Mouse (Mus musculus): ENCODE measurements around the gene Nxph4. TPM values are rescaled to one million over a fixed set of nuclear protein-coding genes. Genes with fewer than 3 reads are reported as not detected.

The Nxph4 gene
- polyA plus RNA-seq, 1 experiment from 2014 or later: 23.6 TPM

DNA sequence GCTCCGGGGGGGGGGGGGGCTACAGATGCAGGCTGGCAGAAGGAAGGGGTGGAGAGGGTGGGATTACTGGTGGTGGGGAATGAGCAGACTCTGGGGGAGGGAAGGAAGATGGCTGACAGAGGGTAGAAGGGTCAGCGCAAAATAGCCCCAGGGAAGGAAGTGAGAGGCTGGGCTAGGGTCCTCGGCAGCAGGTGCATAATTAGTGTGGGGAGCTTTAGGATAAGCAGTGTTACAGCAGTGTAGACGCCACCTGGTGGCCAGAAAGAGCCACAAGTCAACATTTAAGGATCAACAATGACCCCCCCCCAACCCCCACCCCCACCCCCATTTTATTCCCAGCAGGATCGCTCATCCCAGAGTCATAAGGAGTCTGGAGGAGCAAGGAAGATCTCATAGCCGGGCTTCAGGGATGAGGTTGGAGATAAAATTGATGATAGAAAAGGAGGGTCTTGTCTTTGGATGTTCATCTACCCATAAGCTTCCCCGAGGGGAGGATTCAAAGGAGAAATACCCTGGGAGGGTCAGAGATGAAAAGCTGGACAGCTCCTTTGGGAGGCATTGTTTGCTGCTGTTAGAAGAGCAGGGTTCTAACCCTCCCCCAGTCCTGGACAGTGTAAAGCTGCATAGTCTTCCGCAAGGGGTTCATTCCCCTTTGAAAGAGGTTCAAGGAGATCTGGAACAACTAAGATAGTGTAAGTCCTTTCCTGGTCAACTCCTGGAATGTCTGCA is 2.4 kb upstream of the Nxph4 start:
- no peak overlapping the region for H3K4me3 ChIP-seq (ENCODE audit: low read depth, low read length)
- no peak overlapping the region for H3K9ac ChIP-seq (ENCODE audit: low read length)
- peaks cover 23% of the 10 kb centered on the region for H3K4me1 ChIP-seq (ENCODE audit: control insufficient read depth, insufficient read depth, low read length)
- no peaks in the 10 kb centered on the region for H3K9me3 ChIP-seq (ENCODE audit: control insufficient read depth, low read length)
- H3K27ac ChIP-seq (ENCODE audit: low read depth, low read length): 0 out of 2 replicates have a peak overlapping the region, but pooled peaks have one; percentile 14
- H3K4me2 ChIP-seq: no peak overlapping the region
- ATAC-seq (ENCODE audit: low FRiP score) (peak; percentile 65), DNase-seq (ENCODE audit: low spot score, missing footprints) (no peak)
- peaks cover 5% of the 10 kb centered on the region for H3K36me3 ChIP-seq (ENCODE audit: control insufficient read depth, insufficient read depth, low read length)
- H3K27me3 ChIP-seq (ENCODE audit: control insufficient read depth, insufficient read depth, low read length): peaks cover 48% of the 10 kb centered on the region
- 11% methylated on average over 8 of the region's 8 CpGs for WGBS

DNA sequence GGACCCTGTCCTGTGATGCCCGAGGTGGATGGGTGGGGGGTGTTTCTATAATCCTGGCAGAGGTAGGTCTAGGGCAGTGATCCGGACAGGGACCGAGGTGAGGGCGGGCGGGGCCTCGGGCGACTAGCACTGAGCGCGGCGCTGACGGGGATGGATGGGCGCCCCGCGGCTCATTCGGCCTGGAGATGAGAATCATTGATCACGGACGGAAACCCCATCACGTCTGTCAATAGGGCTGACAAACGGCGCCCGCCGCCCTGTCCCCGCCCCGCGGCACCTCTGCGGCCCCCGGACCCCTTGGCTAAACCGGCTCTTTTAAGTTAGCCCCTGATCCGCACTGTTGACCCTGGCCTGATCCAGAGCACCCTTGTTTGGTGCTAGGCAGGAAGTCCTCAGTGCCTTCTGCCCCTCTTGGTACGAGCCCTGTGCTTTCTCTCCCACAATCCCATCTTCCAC is 598 bp upstream of the Nxph4 start:
- no peaks in the 10 kb centered on the region for H3K9me3 ChIP-seq (ENCODE audit: control insufficient read depth, low read length)
- peaks cover 29% of the 10 kb centered on the region for H3K4me1 ChIP-seq (ENCODE audit: control insufficient read depth, insufficient read depth, low read length)
- H3K4me2 ChIP-seq: peak overlapping the region; percentile 63
- 0 out of 2 replicates have a peak overlapping the region, but pooled peaks have one; percentile 5 for H3K27ac ChIP-seq (ENCODE audit: low read depth, low read length)
- WGBS: 1% methylated on average over 28 of the region's 30 CpGs
- peaks cover 4% of the 10 kb centered on the region; the same call in 1 of the 2 replicates for H3K36me3 ChIP-seq (ENCODE audit: control insufficient read depth, insufficient read depth, low read length)
- peak; percentile 19; the same call in 1 of the 2 replicates for ATAC-seq (ENCODE audit: low FRiP score)
- H3K27me3 ChIP-seq (ENCODE audit: control insufficient read depth, insufficient read depth, low read length): peaks cover 66% of the 10 kb centered on the region
- peak overlapping the region; percentile 41 for H3K4me3 ChIP-seq (ENCODE audit: low read depth, low read length)
- H3K9ac ChIP-seq (ENCODE audit: low read length): peak overlapping the region; percentile 38; the same call in 1 of the 2 replicates
- DNase-seq (ENCODE audit: low spot score, missing footprints): no peak

DNA sequence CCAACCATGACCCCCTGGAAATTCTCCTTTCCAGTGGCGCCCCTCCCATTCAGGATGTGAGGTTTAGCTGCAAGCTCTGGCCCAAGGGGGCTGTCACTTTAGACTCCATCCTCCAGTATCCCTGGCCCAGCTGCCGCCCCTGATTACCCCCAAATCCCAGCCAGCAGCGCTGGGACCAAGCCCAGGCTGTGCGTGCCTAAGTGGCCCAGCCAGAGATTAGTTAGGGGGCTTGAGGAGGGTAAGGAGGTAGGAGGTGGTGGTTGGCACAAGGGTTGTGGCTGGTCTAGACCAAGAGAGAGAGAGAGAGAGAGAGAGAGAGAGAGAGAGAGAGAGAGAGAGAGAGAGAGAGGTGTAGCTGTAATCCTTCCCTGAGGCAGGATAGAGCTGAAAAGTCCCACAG is 2.8 kb downstream of the Nxph4 start:
- 0% methylated on average over 4 of the region's 4 CpGs for WGBS
- Histone ChIP-seq H3K27me3 (ENCODE audit: control insufficient read depth, insufficient read depth, low read length) (peaks cover 99% of the 10 kb centered on the region), H3K4me2 (peak overlapping the region; percentile 40), H3K9me3 (ENCODE audit: control insufficient read depth, low read length) (no peaks in the 10 kb centered on the region), H3K4me3 (ENCODE audit: low read depth, low read length) (0 out of 2 replicates have a peak overlapping the region, but pooled peaks have one; percentile 20), H3K4me1 (ENCODE audit: control insufficient read depth, insufficient read depth, low read length) (peaks cover 44% of the 10 kb centered on the region), H3K9ac (ENCODE audit: low read length) (no peak overlapping the region), H3K27ac (ENCODE audit: low read depth, low read length) (no peak overlapping the region; the same call in 1 of the 2 replicates), H3K36me3 (ENCODE audit: control insufficient read depth, insufficient read depth, low read length) (no peaks in the 10 kb centered on the region)
- DNase-seq (ENCODE audit: low spot score, missing footprints): no peak
- ATAC-seq (ENCODE audit: low FRiP score): 0 out of 2 replicates have a peak, but pooled peaks have one; percentile 6

DNA sequence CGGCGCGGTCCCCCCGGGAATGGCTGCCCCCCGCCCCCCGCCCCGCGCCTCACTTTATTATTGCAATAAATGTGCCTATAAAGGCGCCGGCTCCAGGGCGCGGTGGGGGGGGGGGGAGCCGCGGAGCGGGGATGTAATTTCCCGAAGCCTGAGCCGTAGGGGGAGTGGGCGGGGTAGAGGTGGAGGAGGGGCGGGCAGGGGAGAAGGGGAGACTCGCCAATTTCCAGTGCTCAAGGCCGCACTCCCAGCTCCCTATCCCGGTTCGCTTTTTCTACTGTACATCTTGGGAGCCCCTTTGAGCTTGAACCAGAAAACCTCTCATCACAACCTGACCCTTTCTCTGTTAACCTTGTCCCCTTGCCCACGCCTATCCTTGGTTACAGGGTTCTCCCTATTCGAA is 3.4 kb downstream of the Nxph4 start:
- ATAC-seq (ENCODE audit: low FRiP score) (no peak), DNase-seq (ENCODE audit: low spot score, missing footprints) (no peak)
- H3K4me2 ChIP-seq: peak overlapping the region; percentile 40
- WGBS: 2% methylated on average over 19 of the region's 25 CpGs
- H3K27ac ChIP-seq (ENCODE audit: low read depth, low read length): no peak overlapping the region
- H3K36me3 ChIP-seq (ENCODE audit: control insufficient read depth, insufficient read depth, low read length): no peaks in the 10 kb centered on the region
- peaks cover 45% of the 10 kb centered on the region for H3K4me1 ChIP-seq (ENCODE audit: control insufficient read depth, insufficient read depth, low read length)
- no peak overlapping the region for H3K9ac ChIP-seq (ENCODE audit: low read length)
- peaks cover 99% of the 10 kb centered on the region for H3K27me3 ChIP-seq (ENCODE audit: control insufficient read depth, insufficient read depth, low read length)
- H3K9me3 ChIP-seq (ENCODE audit: control insufficient read depth, low read length): no peaks in the 10 kb centered on the region
- peak overlapping the region; percentile 20 for H3K4me3 ChIP-seq (ENCODE audit: low read depth, low read length)

DNA sequence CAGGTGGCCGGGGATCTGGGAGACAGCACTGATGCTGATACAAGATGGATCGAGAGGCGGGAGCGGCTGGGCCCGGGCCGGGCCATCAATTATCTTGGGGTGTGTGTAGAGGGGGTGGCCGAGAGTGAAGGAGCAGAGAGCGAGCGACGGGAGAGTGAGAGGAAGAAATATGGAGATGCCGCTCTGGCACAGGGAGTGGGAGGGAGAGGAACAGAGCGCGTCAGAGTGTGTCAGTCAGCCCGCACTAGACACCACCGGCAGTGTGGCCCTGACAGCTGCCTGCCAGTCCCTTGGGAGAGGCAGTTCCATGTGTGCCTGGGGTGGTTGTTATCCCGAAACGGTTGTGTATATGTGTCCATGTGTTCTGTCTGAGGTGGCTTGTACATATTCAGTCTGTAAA is 6.9 kb downstream of the Nxph4 start:
- Histone ChIP-seq H3K36me3 (ENCODE audit: control insufficient read depth, insufficient read depth, low read length) (no peaks in the 10 kb centered on the region), H3K27me3 (ENCODE audit: control insufficient read depth, insufficient read depth, low read length) (peaks cover 88% of the 10 kb centered on the region), H3K9ac (ENCODE audit: low read length) (no peak overlapping the region; the same call in 1 of the 2 replicates), H3K4me2 (peak overlapping the region; percentile 12), H3K4me1 (ENCODE audit: control insufficient read depth, insufficient read depth, low read length) (peaks cover 30% of the 10 kb centered on the region), H3K9me3 (ENCODE audit: control insufficient read depth, low read length) (no peaks in the 10 kb centered on the region), H3K4me3 (ENCODE audit: low read depth, low read length) (peak overlapping the region; percentile 4; the same call in 1 of the 2 replicates), H3K27ac (ENCODE audit: low read depth, low read length) (no peak overlapping the region)
- DNase-seq (ENCODE audit: low spot score, missing footprints): no peak
- 1% methylated on average over 17 of the region's 17 CpGs for WGBS
- ATAC-seq (ENCODE audit: low FRiP score): peak; percentile 6; the same call in 1 of the 2 replicates

DNA sequence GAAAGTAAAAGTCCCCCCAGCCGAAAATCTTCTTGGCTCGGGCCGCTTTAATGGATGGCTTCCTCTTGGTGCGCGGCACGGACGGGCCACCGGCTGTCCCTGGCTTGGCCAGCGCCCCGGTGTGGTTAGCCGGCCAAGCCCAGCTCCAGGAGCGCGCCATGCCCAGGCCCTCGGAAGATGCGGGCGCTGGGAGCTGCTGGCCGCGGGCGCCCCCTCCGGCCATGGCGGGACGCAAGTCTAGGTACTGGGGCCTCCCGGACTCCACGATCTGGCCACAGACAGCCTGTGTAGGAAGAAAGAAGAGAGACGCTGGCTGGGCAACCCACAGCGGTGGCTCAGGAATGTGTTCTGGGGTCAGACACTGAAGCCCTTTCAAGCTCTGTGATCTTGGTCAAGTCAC is 7.7 kb downstream of the Nxph4 start:
- DNase-seq (ENCODE audit: low spot score, missing footprints): peak; percentile 97
- Histone ChIP-seq H3K4me2 (peak overlapping the region; percentile 38), H3K4me1 (ENCODE audit: control insufficient read depth, insufficient read depth, low read length) (peaks cover 32% of the 10 kb centered on the region), H3K9me3 (ENCODE audit: control insufficient read depth, low read length) (no peaks in the 10 kb centered on the region), H3K4me3 (ENCODE audit: low read depth, low read length) (peak overlapping the region; percentile 20), H3K9ac (ENCODE audit: low read length) (0 out of 2 replicates have a peak overlapping the region, but pooled peaks have one; percentile 16), H3K36me3 (ENCODE audit: control insufficient read depth, insufficient read depth, low read length) (no peaks in the 10 kb centered on the region), H3K27ac (ENCODE audit: low read depth, low read length) (no peak overlapping the region), H3K27me3 (ENCODE audit: control insufficient read depth, insufficient read depth, low read length) (peaks cover 80% of the 10 kb centered on the region)
- ATAC-seq (ENCODE audit: low FRiP score): peak; percentile 40
- WGBS: 0% methylated on average over 25 of the region's 26 CpGs

DNA sequence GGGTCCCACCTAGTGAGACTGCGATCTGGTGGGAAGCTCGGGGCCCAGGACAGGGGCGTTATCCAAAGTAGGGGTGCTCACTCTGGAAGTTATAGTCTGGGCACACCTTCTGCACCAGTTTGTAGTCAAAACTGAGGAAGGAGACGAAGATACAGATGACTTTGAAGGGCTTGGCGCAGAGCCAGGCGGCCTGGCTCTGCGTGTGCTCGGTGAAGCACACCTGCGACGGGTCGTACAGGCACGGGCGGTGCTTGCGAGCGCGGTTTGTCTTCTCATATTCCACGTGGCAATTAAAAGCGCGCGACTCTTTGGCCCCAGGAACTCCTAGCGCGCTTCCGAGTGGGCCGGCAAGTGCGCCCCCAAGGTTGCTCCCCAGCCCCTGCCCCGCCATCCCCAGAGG is 8.3 kb downstream of the Nxph4 start:
- Histone ChIP-seq H3K36me3 (ENCODE audit: control insufficient read depth, insufficient read depth, low read length) (no peaks in the 10 kb centered on the region), H3K4me1 (ENCODE audit: control insufficient read depth, insufficient read depth, low read length) (peaks cover 36% of the 10 kb centered on the region), H3K9ac (ENCODE audit: low read length) (no peak overlapping the region), H3K9me3 (ENCODE audit: control insufficient read depth, low read length) (no peaks in the 10 kb centered on the region), H3K4me3 (ENCODE audit: low read depth, low read length) (peak overlapping the region; percentile 20), H3K27me3 (ENCODE audit: control insufficient read depth, insufficient read depth, low read length) (peaks cover 74% of the 10 kb centered on the region), H3K4me2 (peak overlapping the region; percentile 38), H3K27ac (ENCODE audit: low read depth, low read length) (no peak overlapping the region)
- DNase-seq (ENCODE audit: low spot score, missing footprints) (no peak), ATAC-seq (ENCODE audit: low FRiP score) (no peak)
- WGBS: 2% methylated on average over 26 of the region's 26 CpGs

DNA sequence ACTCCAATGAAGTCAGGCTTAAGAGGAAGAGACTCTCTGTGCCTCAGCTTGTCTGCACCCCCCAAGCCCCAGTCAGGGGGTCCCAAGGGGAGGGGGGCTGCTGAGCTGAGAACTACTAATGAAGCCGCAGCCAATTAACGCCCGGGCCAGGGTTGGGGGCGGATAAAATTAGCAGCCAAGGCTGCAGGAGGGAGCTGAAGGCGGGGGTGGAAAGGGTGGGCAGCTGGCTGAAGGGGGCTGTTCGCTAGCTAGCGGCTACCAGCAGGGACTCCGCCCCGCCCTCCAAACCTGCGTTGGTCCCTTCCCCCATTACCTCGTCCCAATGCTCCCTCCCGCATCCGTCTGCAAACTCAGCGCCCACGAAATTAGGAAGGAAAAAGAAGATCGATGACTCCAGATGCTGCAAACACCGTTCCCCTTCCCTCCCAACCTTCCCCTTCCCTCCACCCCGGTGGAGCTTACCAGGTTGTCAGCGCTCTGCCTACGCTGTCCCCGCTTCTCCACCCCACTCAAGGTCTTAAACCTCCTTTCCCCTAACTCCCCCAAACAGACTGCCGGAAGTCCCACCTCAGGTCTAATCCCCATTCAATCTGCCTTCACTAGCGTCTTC is 9.6 kb downstream of the Nxph4 start:
- DNase-seq (ENCODE audit: low spot score, missing footprints): peak; percentile 90

More for the DNA sequence above, 9.6 kb downstream of the Nxph4 start:
- peak overlapping the region; percentile 12; the same call in 1 of the 2 replicates for H3K9ac ChIP-seq (ENCODE audit: low read length)
- no peak overlapping the region for H3K27ac ChIP-seq (ENCODE audit: low read depth, low read length)
- H3K4me1 ChIP-seq (ENCODE audit: control insufficient read depth, insufficient read depth, low read length): peaks cover 38% of the 10 kb centered on the region
- ATAC-seq (ENCODE audit: low FRiP score): no peak
- H3K4me3 ChIP-seq (ENCODE audit: low read depth, low read length): 0 out of 2 replicates have a peak overlapping the region, but pooled peaks have one; percentile 1
- H3K9me3 ChIP-seq (ENCODE audit: control insufficient read depth, low read length): no peaks in the 10 kb centered on the region
- H3K4me2 ChIP-seq: no peak overlapping the region
- peaks cover 61% of the 10 kb centered on the region for H3K27me3 ChIP-seq (ENCODE audit: control insufficient read depth, insufficient read depth, low read length)
- H3K36me3 ChIP-seq (ENCODE audit: control insufficient read depth, insufficient read depth, low read length): no peaks in the 10 kb centered on the region
- WGBS: under 1% methylated on average over 22 of the region's 23 CpGs

All from midbrain, embryonic 11.5 days (tissue).